Mouse (Mus musculus): ENCODE measurements around the gene Isy1.
A peak's percentile ranks its signal among the peaks of the same experiment; 100 is the strongest.

Gene Isy1

DNA sequence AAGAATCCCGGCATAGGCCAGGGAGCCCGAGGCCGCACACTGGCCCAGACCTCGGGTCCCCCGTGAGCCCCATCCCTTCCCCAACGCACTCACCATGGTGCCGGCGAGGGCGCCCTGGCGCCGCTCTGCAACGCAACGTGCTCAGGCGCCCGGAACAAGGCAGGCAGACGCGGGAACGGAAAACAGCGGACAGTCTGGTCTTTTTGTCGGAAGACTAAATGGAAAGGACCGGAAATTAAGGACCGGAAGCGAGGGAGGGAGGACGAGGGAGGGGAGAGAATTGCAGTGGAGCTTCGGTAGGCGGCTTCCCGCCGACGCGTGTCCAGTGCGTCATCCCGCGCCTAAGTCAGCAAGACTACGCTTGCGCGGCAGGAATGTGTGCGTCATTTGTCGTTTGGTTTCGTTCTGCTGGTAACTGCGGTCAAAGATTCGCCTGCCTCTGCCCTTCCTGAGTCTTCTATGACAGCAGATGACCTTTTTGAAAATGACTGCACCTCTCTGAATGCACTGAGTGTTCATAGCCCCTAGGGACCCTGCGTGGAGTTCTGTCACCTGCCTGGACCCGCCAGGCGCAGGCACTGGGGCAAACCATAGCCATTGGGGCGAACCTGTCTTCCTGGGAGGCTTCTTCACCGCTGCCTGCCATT, at the start of gene Isy1:
TSS of gene Isy1 (minus strand) at position 248 of the 647 bp plus-strand sequence.
- DNase-seq: peak; percentile 97

DNA sequence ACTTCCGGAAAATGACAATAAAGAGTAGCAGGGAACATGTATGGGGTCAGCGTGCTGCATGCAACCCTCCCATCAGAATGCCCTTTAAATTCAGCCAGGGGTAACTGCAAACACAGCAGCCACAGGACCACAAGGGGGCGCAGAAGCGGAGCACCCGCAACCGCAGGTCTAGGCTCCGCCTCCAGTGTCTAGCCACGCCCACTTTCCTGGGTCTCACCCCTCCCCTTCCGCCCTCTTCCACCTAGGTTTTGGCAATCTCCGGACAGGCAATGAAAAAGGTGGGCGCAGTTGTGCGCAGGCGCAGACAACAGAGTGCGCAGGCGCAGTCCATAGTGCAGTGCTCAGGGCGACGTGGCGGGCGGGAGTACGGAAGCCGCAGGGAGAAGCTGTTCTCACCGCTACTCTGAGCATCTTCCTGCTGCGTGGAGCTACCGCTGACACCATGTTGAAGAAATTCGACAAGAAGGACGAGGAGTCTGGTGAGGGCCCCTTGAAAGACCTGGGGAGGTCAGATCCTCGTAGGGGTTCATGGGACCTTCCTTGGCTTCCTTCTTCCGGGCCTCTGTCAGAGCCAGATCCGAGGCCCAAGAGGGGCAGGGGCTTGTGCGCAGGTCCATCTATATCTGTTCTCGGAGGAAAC, 49.1 kb upstream of the Isy1 start, which contains the start of gene Copg1:
TSS of gene Copg1 (plus strand) at position 221 of the 640 bp plus-strand sequence.
- DNase-seq: peak; percentile 100

DNA sequence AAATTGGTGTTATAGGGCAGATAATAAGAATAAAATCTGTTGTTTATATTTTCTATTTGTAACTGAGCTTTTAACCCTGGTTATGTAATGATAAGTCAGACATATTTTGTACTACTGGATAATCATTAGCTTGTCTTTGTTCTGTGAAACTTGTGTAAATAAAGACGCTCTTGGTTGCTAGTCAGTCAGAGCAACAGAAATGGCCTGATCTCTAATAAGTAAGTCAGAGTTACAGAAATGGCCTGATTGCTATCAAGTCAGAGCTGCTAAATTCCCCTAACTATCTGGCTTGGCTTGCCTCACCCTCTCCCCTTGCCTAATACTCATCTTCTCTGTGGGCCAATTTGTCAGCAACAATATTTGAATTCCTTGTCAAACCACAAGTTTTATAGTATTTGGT, 48.1 kb upstream of the Isy1 start:
- DNase-seq: no peak

DNA sequence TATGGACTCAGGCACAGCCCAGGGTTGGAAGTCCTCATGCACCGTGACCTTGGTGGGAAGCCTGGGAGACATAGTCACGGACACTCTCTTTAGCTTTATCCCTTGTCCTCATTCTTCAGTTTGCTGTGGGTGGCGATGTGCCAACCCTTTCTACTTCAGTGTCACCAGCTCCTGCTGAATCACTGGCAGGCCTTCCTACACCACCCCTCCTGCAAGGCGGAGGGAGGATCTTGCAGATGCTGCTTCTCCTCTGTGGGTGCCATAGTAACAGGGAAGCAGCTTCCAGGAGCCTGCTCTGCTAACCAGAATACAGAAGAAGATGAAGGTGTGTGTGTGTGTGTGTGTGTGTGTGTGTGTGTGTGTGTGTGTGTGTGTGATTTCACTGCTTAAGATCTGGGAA, 44.2 kb upstream of the Isy1 start:
- DNase-seq: no peak

DNA sequence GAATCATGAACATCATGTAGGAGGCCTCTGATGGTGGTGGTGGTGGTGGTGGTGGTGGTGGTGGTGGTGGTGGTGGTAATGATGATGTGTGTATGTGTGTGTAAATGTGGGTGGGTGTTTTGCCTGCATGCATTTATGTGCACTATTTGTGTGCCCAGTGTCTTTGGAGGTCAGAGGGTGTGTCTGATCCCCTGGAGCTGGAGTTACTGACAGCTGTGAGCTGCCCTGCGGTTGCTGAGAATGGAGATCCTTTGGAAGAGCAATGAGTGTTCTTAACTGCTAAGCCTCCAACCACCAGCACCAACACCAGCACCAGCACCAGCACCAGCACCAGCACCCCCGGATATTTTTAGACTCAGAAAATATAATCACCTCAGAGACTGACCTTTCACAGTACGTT, 43.6 kb upstream of the Isy1 start:
- no peak for DNase-seq

DNA sequence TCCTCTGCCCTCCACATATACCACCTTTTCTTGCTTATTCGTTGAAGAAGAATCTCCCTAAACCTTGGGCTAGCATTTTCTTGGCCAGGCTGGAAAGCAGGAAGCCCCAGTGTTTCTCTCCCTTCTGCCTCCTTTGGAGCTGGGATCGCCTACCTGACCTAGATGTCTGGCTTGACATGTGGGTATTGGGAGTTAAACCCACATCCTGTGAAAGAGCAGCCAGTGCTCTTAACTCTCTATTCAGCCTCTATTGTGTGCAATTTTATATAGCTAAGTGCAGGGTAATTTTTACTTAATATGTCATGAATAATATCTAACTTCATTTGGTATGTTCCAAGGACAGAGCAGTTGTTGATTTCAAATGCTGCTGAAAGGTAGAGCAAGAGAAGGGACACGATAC, 41.0 kb upstream of the Isy1 start:
- DNase-seq: no peak

DNA sequence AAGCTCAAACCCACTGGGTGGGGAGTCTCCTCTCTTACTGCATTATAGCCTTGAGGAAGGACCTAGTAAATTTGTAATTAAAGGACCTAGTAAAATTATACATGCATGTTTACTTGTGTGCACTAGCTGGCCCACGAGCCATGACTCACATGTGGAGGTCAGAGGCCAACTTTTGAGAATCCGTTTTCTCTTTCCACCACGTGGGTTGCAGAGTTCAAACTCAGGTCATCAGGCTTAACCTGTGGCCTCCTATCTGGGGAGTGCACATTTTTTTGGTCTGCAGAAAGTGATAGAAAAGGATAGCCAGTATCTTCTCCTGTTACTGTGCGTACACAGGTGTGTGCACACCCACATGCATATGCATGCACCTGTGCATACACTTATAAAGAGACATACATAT, 40.4 kb upstream of the Isy1 start:
- DNase-seq: no peak

DNA sequence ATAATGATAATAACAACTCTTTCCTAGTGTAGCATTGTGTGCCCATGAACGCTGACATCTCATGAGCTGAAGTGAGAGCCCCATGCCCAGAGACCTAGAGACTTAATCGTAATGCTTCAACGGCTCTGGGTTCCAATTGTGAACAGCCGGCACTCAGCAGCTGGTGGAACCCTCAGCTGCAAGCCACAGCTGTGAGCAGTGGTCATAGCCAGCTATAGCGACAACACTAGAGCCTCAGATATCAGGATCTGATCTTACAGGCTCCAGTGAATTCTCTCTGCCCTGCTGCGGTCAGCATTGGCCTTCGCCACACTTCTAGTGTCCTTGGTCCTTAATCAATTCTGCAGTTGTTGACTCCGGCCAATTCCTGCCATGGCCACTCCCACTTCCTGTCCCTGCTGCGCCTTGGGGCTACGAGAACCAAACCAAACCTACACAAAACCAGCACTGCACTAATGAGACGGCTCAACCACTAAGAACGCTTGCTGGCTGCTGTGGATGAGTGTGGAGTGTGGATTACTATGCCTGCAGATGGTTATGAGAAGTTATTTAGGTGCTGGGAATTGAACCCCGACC, 37.6 kb upstream of the Isy1 start:
- DNase-seq: peak; percentile 75

DNA sequence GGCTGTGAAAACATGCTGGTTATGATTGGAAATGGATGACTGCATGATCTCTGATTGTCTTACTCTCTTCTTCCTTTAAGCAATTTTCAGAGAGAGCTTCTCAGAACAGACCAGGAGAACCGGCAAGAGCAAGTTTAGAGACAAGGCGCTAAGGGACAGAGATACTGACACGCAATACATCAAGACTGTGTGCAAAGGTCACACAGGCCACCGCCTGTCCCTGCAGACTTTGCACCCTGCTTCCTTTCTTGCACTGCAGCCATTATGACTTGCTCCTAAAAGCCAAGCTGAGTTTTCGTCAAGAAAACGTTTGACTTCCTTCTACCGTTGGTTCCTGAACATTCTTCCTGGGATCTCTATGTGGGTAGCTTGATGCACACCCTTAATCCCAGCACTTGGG, 37.0 kb upstream of the Isy1 start:
- DNase-seq: no peak

DNA sequence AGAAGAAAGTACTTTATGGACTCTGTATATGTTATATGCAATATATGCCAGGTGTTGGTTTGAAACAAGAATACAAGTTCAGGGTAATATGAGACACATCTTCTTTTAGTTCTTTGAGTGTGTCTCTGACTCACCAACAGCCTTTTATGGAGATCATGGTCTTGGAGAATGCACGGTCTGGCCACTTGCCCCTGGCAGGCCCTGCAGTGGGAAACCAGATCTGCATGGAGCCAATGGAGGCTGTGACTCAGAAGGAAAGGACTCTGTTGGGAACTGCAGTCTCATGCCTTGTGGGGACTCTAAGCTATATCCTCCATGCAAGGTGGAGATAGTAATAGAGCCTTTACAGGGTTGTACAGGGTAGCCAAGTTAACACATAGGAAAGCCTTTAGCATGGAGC, 36.5 kb upstream of the Isy1 start:
- DNase-seq: no peak

DNA sequence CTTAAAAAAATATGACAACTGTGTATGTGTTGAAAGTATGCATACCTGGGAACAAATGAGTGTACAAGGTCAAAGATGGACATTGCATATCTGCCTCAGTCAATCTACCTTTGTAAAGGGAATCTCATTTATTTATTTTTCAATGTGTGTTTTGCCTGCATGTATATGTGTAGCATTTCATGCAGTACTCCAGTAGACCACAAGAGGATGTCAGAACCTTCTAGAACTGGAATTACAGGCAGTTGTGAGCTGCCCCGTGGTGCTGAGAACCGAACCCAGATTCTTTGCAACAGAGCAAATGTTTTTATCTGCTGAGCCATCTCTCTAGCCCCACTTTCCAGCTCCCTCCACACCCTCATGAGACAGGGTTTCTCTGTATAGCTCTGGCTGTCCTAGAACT, 35.4 kb upstream of the Isy1 start:
- DNase-seq: no peak

DNA sequence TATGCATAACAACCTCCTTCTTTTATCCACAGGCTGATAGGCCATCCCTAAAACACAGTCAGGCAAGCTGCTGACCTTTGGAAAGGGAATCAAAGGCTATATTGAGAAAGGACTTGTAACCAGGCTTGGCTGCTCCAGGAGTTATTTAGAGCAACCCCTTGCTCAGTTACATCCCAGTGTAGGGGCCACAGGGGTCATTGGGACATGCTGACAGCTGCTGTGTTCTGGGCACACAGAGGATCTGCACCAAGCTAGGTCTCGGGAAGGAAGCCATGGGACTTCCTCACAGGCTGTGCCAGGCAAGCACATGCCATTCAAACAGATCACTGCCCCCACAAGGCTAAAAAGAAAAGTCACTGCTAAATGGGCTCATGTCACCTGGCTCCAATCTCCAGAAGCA, 34.5 kb upstream of the Isy1 start:
- no peak for DNase-seq

DNA sequence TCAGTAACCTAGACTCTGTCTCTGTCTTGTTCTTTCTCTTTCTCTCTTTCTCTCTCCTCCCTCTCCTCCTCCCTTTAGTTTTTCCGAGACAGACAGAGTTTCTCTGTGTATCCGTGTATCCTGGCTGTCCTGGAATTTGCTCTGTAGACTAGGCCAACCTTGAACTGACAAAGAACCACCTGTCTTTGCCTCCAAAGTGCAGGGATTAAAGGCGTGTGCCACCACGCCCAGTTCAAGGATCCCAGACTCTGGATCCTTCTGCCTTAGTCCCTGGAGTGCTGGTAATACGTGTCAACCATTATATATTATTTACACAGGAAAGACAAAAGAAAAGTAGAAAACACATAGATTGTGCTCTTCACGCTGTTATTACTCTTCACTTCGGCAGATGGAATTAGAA, 32.6 kb upstream of the Isy1 start:
- DNase-seq: no peak

DNA sequence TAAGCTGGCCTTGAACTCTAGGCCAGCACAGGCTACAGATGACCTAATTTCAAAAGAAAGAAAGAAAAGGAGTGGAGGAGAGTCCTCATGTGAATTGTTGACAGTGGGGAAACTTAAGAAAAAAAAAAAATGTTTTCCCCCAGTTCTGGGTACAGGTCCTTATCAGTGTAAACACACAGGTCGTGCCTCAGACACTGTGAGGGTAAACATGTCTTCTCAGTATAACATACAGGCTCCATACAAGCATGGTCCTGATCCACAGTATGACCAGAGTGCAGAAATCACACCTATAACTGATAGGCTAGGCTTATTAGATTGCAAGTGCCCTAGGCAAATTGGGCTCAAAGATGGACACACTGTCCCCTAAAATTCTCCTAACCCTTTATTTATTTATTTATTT, 31.8 kb upstream of the Isy1 start:
- no peak for DNase-seq

DNA sequence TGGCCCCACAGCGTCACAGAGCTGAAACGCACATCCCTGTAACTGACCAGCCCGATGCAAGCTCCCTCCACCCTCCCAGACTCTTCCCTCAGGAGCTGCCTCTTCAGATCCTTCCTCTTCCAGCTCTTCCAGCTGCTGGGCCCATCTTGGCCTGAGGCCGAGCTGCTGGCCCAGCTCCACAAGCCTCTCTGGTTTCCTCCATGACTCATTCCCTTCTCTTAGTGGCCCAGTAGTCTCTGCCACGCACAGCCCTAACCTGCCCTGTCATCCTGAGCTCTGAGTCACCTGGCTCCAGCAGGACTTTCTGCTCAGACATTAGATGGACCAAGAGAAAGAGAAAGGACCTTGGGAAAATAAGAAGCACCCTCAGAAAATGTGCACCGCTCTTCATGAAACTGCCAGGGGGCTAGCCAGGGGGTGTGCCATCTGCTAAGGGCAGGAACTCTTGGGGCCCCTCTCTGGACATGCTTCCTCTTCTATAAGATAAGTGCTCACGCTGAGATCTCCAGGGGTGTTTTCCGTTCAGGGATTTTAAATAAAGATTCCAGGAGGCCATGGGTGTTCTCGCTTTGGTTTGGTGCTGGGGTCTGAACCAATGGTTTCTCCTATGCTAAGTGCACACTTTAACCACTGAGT, 30.4 kb upstream of the Isy1 start:
- DNase-seq: peak; percentile 86

DNA sequence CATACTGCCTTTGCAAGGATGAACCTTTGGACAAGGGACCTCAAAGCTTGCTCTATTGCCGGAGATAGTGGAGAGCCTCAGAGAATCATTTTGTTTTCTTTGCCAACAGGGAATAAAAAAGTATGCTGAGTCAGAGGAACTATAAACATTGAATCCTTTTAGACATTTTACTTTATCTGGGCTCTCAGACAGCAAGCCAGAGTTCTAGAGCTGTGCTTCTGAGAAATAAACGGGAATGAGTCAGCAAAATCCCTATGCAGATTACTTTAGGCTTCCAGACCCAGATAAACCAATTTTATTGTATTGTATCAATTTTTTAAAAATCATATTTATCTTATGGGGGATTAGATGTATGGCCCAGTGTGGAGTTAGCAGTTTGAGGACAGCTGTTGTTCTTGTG, 28.7 kb upstream of the Isy1 start:
- DNase-seq: no peak

DNA sequence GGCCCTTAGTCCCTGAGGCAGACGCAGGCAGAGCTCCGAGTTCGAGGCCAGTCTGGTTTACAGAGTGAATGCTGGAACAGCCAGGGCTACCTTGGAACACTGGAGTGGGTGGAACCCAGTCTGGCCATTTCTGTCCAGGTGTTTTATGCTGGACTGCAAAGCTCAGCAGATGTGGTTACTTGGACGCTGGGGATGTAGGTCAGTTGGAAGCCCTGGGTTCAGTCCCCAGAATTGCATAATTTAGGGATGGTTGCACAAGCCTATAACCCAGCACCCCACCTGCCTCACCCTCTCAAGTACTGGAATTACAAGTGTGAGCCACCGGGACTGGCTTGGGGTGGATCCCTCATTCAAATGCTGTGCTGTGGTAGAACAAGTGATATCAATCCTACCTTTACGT, 27.6 kb upstream of the Isy1 start:
- no peak for DNase-seq

DNA sequence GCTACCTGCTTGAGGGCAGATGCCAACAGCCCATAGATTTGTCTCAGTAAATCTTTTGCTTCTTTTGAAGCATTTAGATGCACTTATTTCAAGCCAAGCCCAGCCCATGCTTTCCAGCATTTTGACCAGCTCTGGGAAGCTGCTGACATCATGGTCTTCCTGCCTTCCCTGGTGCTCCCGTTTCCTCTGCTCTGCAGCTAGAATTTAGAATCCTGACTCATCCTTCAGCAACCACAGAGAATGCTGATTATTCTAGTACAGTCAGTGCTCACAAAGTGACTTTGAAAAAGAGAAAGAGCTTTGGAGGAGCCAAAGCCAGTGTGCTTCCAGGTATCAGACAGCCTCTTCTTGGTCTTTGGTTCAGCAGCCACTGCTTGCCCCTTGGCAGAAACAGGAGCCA, 18.5 kb upstream of the Isy1 start:
- no peak for DNase-seq

DNA sequence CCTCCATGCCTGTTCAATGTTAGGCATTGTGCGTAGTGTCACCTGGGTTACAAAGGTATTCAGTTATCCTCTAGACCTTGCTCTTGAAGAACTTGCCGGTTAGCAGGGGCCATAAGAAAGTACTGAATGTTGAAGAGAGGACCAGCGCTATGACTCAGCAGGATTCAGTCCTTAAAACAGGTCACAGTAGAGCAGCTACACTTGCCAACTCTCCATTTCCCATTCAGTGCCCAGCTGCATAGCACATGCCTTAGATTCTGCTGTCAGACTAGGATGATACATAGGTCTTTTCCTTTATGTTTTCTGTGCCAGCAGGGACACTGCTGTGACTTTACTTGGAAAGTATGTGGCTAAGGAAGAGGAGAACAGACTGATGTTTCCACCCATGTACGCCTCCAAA, 14.8 kb upstream of the Isy1 start:
- DNase-seq: no peak

DNA sequence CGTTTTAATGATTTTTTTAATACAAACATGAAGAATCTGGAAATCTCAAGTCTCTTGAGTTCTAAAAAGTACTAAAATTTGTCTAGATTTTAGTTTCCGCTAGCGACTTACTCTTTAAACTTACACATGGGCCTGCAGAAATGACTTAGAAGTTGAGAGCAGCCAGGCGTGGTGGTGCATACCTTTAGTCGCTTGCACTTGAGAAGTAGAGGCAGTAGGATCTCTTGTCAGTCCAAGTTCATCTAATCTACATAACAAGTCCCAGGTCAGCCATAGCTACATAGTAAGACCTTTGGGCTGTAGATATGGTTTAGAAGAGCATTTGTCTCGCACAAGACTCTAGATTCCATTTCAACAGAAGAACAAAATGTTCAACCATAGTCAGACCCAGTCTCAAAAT, 13.3 kb upstream of the Isy1 start:
- no peak for DNase-seq

DNA sequence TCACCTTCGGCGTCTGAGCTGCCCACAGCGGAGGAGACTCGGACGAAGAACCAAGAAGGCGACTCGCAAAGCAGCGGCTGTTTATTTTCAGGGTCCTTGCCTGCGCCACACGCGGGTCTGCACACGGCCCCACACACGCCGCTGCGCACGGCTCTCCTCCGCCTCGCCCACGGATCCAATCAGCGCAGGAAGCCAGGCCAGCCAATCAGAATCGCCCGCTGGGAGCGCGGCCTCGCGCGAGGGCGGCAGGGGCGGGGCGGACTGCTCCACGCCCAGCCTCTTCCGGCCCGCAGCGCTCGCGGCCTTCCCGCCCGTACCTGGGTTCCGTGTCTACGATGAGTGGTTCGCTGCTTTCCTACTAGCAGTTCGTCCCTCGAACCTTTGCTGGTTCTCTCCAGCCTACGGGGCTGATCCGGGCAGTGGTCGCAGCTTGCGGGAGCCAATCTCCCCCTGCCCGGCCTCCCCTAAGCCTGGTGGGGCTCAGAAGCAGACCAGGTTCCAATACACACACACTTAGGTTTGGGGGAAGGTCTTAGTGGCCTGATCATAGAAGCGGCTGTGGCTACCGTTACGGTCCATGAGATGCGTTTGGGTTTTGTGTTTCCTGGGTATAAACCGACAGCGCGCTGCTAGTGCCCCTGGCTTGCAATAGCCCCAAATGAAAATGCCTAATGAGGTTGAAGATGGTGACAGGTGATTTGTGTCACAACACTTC, 12.5 kb upstream of the Isy1 start, which contains the start of gene Cnbp:
TSS of gene Cnbp (minus strand) at position 207 of the 715 bp plus-strand sequence.
- DNase-seq: peak; percentile 99

DNA sequence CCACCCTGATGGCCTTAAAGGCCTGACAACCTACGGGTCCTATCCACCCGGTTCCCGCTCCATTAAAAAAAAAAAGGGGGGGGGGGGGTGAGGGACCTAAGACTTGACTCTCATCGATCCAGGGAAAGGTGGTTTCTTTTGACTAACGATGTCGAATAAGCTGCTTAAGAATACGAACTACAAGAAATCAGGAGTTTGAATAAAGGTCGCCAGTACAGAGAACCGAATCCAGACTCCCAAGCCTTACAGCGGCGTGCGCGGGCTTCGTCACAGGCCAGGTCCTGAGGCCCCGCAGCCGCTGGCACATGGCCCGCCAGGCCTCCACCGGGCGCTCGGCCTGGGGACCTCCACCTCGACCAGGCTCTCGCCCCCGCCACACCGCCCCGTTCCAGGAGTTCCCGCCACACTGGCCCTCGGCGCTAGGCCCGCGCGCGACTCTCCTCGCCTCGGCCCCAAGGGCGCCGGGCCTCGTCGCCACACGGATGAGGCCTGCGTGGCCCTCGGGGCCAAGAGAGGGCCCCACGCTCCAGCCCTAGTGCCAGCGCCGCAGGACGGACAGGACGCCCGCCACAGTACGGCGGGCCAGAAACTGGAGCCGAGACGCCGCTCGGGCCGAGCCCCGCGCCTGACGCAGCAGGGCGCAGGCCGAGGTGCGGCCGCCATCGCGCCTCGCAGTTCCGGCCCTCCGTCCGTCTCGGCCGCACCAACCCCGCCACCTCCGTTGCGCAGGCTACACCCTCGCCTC, 11.7 kb upstream of the Isy1 start:
- peak; percentile 76 for DNase-seq

DNA sequence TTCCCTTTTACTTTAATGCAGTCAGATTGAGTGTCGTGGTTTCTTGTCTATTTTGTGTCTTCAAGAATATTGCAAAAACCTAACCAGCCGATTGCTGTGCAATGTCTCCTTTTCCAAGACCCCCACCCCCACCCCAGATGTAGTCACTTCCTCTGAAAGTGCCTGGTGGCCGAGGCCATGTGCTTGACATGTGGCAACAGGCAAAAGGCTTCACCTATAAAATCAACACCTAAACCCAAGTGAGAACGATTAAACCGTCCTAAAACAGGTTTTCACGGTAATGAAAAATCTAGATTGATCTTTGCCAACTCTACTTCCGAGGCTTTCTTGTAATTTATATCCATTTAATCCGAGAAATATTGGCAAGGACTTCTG, 11.2 kb upstream of the Isy1 start:
- no peak for DNase-seq

Data from kidney, postnatal 10 days (tissue).